Mouse (Mus musculus) heart, adult 2 months (tissue): ENCODE results near the gene Smim20. TPM values are rescaled to one million over a fixed set of nuclear protein-coding genes. Genes with fewer than 3 reads are reported as not detected.

Source experiments
- DNase-seq, 2 experiments: peaks; one replicate each; pipeline ENCODE4 v3.0.0; 2021
- H3K27ac ChIP-seq: fragments of 200-600 bp; 2 replicates; pipeline ENCODE4 v1.8.1; 2022
- H3K27me3 ChIP-seq: fragments of 200-500 bp; 2 replicates; pipeline ENCODE4 v1.6.1; 2012; ENCODE audit warnings: mild to moderate bottlenecking, low read length, inconsistent platforms, mixed read lengths; ENCODE audit not compliant: control insufficient read depth, insufficient read depth
- H3K36me3 ChIP-seq: fragments of 200-500 bp; 2 replicates; pipeline ENCODE4 v1.6.1; 2012; ENCODE audit warnings: low read length, inconsistent platforms; ENCODE audit not compliant: control insufficient read depth, insufficient read depth
- H3K4me1 ChIP-seq: fragments of 200-500 bp; 2 replicates; pipeline ENCODE4 v1.6.1; 2011; ENCODE audit warnings: low read length; ENCODE audit not compliant: control insufficient read depth, insufficient read depth
- H3K4me3 ChIP-seq: fragments of 200-600 bp; 2 replicates; pipeline ENCODE4 v1.8.1; 2022
- H3K79me2 ChIP-seq: fragments of 200-500 bp; replicated peaks from 2 replicates; pipeline ENCODE4 v1.6.1; 2012; ENCODE audit warnings: mild to moderate bottlenecking, inconsistent platforms, low read length, moderate library complexity, mixed read lengths; ENCODE audit not compliant: control insufficient read depth, insufficient read depth
- H3K9ac ChIP-seq: fragments of 200-500 bp; 2 replicates; pipeline ENCODE4 v1.6.1; 2012; ENCODE audit warnings: low read depth, mild to moderate bottlenecking, control low read depth, inconsistent platforms, low read length, mixed read lengths
- CTCF ChIP-seq: fragments of 200-600 bp; IDR thresholded peaks from 2 replicates; pipeline ENCODE4 v1.8.1; 2022; ENCODE audit warnings: antibody characterized with exemption, mild to moderate bottlenecking, moderate library complexity
- EP300 ChIP-seq: fragments of 200-500 bp; IDR thresholded peaks from 2 replicates; pipeline ENCODE4 v1.6.1; 2011; ENCODE audit warnings: low read depth, low read length, control low read depth; ENCODE audit not compliant: insufficient read depth
- POLR2A ChIP-seq: fragments of 200-500 bp; IDR thresholded peaks from 2 replicates; pipeline ENCODE4 v1.6.1; 2011; ENCODE audit warnings: mild to moderate bottlenecking, low read depth, low read length, control low read depth; ENCODE audit not compliant: insufficient read depth
- WGBS: fragments of 180-500 bp; shearing (Covaris S2); methylation state at CpG from one replicate; pipeline ENCODE4 v1.1.7; 2018; 5-methylcytosine and 5-hydroxymethylcytosine counted together
- intact Hi-C: fragments of 180-260 bp; cut with DNase I; formaldehyde crosslinking; loops from one replicate; pipeline ENCODE4 v1.15.1; 2025
- long read RNA-seq: library from polyadenylated mRNA; stranded (forward); transcript quantifications from one replicate; pipeline ENCODE4 v2.0.0, GENCODE M21; 2021
- polyA plus RNA-seq: library from polyadenylated mRNA; depleted of rRNA; stranded (reverse); fragments of >200 nt; gene quantifications from 2 replicates; pipeline ENCODE4 v1.2.3, GENCODE M21; 2012; rRNA removed
- total RNA-seq, 2 experiments: library from RNA; stranded (reverse); gene quantifications; 2 replicates each; pipeline ENCODE4 v1.2.3; 2021

The Smim20 gene
- total RNA-seq (10 to 100 TPM; 92.3 to 100.0 TPM), polyA plus RNA-seq (115 and 189 TPM in 2 replicates)
- long read RNA-seq, transcript Smim20-201 (3 exons, 922 nt): major isoform, 65 of 70 reads
- long read RNA-seq, partial matches to known transcripts: 0 of 70 reads
- long read RNA-seq, other reads (novel, unspliced or antisense): 5 of 70 reads

DNA sequence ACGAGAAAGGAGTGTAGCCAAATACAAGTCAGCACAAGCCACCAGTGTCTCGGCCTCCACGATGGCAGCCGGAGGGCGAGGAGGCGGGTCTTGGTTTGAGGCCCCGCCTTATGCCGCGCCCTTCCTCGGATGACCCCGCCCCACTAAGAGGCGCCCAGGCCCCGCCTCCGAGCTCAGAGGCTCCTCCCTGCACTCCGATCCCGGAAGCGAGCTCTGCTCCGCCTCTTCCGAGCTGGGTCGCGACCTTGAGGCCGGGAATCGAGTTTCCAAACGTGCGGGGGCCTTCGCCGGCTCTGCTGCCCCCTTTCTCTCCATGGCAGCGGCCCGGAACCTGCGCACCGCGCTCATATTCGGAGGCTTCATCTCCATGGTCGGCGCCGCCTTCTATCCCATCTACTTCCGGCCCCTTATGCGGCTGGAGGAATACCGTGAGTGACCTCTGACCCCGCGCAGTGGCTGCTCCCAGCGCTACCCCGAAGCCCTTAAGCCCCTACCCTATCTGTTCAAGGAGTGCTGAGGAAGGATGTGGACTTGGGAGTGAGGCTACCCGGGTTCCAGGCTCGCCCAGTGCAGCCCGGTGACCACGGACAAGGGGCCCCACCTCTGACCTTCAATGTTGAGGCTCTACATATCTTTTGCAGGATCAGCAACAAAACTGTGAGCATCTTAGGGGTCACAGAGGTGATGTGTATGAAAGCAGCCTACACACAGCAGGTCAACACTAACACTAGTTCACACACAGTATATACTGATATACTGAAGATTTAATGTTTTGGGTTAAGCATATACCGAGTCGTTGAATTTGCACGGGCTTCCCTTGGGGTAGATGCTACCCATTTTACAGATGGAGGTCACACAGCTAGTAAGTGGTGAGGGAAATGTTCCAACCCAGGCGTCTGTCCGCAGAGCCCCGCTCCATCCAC is at the start of gene Smim20:
Gene Smim20 (plus strand): TSS at position 153 of the 923 bp plus-strand sequence.
- Histone ChIP-seq H3K4me3 (peak within 1 kb of the TSS; percentile 85), H3K9ac (peak within 1 kb of the TSS; percentile 91), H3K79me2 (no peaks in the 10 kb centered on the region), H3K4me1 (peaks cover 7% of the 10 kb centered on the region), H3K36me3 (peaks cover 6% of the 10 kb centered on the region), H3K27me3 (no peaks in the 10 kb centered on the region), H3K27ac (peak within 1 kb of the TSS; percentile 86)
- TF ChIP-seq POLR2A (peak; percentile 69; the same call in 1 of the 2 replicates), CTCF (no peak)
- 12% methylated on average over 52 of the region's 53 CpGs for WGBS
- DNase-seq: peak; percentile 89
- intact Hi-C loops: loop anchor here (5.0 kb wide), 1 partner anchor 320 kb away; no protein-coding TSS in a partner anchor

DNA sequence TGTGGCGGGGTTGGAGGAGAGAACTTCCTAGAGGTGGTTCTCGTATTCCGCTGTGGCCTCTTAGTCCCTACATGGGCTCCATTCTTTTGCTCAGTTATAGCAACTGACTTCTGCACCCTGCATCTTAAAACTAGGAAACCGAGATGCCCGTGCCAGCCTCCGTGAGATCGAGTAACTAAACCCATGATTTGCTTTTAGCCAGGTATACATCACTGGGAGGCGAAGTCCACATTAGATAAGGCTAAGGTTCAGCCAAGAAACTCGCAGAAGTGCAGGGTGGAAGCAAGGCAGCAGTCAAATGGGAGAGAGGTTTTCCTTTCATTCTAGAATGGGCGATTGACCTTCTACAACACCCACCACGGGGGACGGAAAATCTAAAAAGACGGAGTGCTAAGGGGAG is 41.4 kb upstream of the Smim20 start:
- H3K79me2 ChIP-seq: no peaks in the 10 kb centered on the region
- H3K36me3 ChIP-seq: no peaks in the 10 kb centered on the region
- no peak overlapping the region for H3K4me3 ChIP-seq
- no peak overlapping the region for H3K9ac ChIP-seq
- WGBS: 75% methylated on average over 13 of the region's 13 CpGs
- H3K4me1 ChIP-seq: no peaks in the 10 kb centered on the region
- no peak for DNase-seq
- H3K27me3 ChIP-seq: no peaks in the 10 kb centered on the region
- TF ChIP-seq POLR2A (no peak), EP300 (no peak), CTCF (no peak)
- no peak overlapping the region for H3K27ac ChIP-seq
- intact Hi-C loops: no loop called here

DNA sequence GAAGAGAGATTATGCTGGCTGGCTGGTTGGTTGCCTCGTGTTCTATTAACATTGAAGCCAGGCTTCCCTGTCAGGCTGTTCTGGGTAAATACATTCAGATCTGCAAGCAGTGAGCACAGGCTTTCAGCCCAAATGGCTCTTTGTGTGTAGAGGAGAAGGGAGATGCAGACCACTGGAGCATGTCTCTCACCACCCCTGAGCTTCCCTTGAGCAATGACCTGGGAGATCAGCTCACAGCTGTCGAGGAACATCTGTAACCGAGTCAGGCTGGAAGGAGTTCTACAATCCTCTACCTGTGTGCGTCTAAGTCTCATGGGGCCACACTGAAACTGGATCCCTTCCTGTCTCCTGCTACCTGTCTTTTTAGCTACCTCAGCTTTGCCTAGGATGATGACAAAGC is 36.3 kb upstream of the Smim20 start:
- H3K27ac ChIP-seq: no peak overlapping the region
- H3K9ac ChIP-seq: no peak overlapping the region
- TF ChIP-seq CTCF (no peak), EP300 (no peak), POLR2A (no peak)
- no peak overlapping the region for H3K4me3 ChIP-seq
- H3K36me3 ChIP-seq: no peaks in the 10 kb centered on the region
- DNase-seq: no peak
- 76% methylated on average over 4 of the region's 4 CpGs for WGBS
- H3K4me1 ChIP-seq: no peaks in the 10 kb centered on the region
- H3K27me3 ChIP-seq: no peaks in the 10 kb centered on the region
- intact Hi-C loops: no loop called here
- no peaks in the 10 kb centered on the region for H3K79me2 ChIP-seq

DNA sequence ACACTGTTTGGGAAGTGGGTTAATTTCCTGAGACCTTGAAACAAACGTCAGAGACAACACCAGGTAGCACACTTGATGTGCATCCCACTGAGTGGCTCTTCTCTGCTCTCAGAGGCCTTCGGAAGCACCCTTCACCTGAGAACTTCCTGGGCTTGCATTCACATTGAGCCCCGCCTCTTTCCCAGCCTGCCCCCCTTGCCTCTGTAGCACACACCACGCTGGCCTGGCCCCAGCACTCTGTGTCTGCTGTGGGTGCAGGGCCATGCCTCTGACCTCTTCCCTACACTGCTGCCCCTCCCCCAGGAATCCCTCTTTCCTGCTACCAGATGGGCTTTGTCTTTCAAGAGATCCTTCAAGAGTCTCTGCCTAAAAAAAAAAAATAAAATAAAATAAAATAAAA is 31.3 kb upstream of the Smim20 start:
- 30% methylated on average over 4 of the region's 4 CpGs for WGBS
- DNase-seq: no peak
- H3K4me1 ChIP-seq: no peaks in the 10 kb centered on the region
- no peaks in the 10 kb centered on the region for H3K79me2 ChIP-seq
- intact Hi-C loops: no loop called here
- no peak overlapping the region for H3K4me3 ChIP-seq
- H3K36me3 ChIP-seq: no peaks in the 10 kb centered on the region
- no peaks in the 10 kb centered on the region for H3K27me3 ChIP-seq
- H3K9ac ChIP-seq: no peak overlapping the region
- H3K27ac ChIP-seq: no peak overlapping the region
- TF ChIP-seq EP300 (no peak), POLR2A (no peak), CTCF (no peak)

DNA sequence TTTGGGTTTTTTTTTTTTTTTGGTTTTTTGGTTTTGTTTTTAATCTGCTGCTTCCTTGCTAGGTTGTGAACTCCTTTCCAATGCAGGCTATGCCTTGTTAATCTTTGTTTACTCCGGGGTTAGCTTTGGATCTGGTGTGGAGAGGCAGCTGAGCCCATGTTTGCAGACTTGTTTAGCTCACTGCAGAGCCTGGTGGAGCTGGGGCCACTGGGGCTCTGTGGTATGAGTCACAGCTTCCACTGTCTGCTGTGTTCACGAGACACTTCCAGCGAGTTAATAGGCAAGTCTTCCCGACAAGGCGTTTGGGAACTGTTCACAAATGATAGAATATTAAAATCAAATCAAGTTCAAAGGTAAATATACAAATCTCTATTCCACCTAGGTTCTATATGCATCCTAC is 30.7 kb upstream of the Smim20 start:
- Histone ChIP-seq H3K9ac (no peak overlapping the region), H3K4me3 (no peak overlapping the region), H3K27ac (no peak overlapping the region), H3K27me3 (no peaks in the 10 kb centered on the region), H3K36me3 (no peaks in the 10 kb centered on the region), H3K4me1 (no peaks in the 10 kb centered on the region), H3K79me2 (no peaks in the 10 kb centered on the region)
- DNase-seq: peak in 1 of 2 experiments; percentile 26
- intact Hi-C loops: no loop called here
- WGBS: 16% methylated on average over 5 of the region's 5 CpGs
- TF ChIP-seq POLR2A (no peak), CTCF (no peak), EP300 (no peak)

DNA sequence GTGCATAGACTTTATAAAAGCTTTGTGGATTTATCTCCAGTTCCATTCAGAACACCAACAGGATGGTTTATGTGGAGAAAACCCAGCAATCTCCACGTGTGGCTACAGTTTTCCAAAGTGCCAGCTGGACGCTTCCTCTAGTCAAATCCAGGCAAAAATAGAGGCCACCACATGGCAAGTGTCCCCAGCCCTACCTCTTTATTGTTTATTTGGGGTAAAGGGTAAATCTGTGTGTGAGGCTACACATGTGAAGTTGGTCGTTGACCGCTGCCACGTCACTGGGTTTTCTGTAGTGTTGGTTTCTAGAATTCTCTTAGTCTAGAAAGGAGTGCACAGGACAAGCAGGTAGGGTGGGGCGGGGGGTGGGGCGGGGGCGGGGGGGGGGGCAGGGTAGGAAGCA is 30.1 kb upstream of the Smim20 start:
- no peak overlapping the region for H3K9ac ChIP-seq
- no peaks in the 10 kb centered on the region for H3K27me3 ChIP-seq
- intact Hi-C loops: no loop called here
- no peaks in the 10 kb centered on the region for H3K36me3 ChIP-seq
- 77% methylated on average over 8 of the region's 8 CpGs for WGBS
- no peak overlapping the region for H3K27ac ChIP-seq
- no peak for DNase-seq
- H3K4me3 ChIP-seq: no peak overlapping the region
- no peaks in the 10 kb centered on the region for H3K79me2 ChIP-seq
- TF ChIP-seq EP300 (no peak), CTCF (no peak)
- H3K4me1 ChIP-seq: no peaks in the 10 kb centered on the region
